Mouse (Mus musculus): Measurements from ENCODE around the gene Osbpl11. TPM values are rescaled to one million over a fixed set of nuclear protein-coding genes. Genes with fewer than 3 reads are reported as not detected.
"Not testable (repeated sequence)": the region's sequence is repeated elsewhere in the genome, so short reads cannot be mapped to it uniquely, and the experiment has no call there.

Gene Osbpl11
- total and polyA plus RNA-seq, 3 experiments = 8.9 to 18.4 (median 17.0) TPM

DNA sequence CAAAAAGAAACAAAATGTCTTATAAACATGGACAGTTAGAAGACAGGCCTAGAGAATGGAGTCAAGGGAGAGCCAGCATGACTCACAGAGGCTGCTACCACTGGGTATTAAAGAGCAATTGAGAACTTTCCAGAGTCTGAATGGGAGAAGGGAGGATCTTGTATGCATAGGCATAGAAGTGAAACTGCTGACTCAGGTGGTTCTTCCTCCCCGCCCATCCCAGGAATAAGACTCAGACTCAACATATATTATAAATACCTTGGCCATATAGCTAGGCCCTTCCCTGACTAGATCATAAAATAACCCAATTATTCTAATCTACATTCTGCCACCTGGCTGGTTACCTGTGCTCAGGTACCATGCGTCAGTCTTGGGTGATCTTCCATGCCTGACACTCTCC, 25.5 kb upstream of the Osbpl11 start:
- intact Hi-C loops (cut with DNase I) = loop anchor here (5.0 kb wide), 2 partner anchors 137 to 347 kb away; partner anchors contain the start of gene Smbd1
- no peaks in the 10 kb centered on the region for H3K27me3 ChIP-seq (ENCODE audit: control insufficient read depth, insufficient read depth, low read length)
- 86% methylated on average over 2 of the region's 2 CpGs for WGBS

DNA sequence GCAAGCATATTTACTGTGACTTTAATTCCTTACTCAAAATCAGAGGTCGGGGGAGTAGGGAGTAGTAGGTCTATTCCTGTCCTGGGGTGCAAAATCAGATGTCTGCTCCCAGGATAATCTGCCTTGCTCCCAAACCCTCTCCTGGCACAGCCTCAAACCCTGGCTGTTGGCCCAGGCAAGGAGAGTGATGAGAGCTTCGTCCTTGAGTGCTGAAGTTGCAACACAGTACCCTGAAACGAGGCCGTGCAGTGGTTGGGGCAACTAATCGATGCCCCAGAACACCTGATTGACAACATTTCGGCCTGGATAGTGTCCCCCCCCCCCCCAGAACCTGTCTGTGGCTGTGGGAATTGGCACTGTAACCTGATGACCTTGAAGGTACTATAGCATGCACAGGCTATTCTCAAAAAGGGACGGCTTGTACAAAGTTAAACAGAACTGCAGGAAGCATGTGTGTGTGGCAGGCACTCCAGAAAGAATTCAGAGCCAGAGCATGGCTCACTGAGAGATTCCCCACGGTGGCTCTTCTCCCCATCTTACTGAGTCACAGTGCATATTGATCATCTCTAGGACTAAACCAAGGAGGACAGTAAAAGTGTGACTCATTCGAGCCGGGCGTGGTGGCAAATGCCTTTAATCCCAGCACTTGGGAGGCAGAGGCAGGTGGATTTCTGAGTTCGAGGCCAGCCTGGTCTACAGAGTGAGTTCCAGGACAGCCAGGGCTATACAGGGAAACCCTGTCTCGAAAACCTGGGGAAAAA, 21.4 kb upstream of the Osbpl11 start:
- H3K27ac ChIP-seq = no peak overlapping the region
- no peak overlapping the region for H3K4me3 ChIP-seq
- WGBS = 53% methylated on average over 13 of the region's 13 CpGs
- TF ChIP-seq EP300 (IDR thresholded peaks at IDR 0.05; ENCODE audit: insufficient read depth, low read depth, low read length) (no peak), CTCF (IDR thresholded peaks at IDR 0.05) (no peak), POLR2A (IDR thresholded peaks at IDR 0.05; ENCODE audit: insufficient read depth, low read depth, low read length) (no peak)
- peak; percentile 63 to 69 for DNase-seq
- intact Hi-C loops (cut with DNase I) = no loop called here
- no peaks in the 10 kb centered on the region for H3K27me3 ChIP-seq (ENCODE audit: control insufficient read depth, insufficient read depth, low read length)
- H3K9ac ChIP-seq (ENCODE audit: low read depth, low read length) = no peak overlapping the region
- no peaks in the 10 kb centered on the region for H3K79me2 ChIP-seq (replicated peaks; ENCODE audit: control insufficient read depth, insufficient read depth, low read length)
- no peaks in the 10 kb centered on the region for H3K36me3 ChIP-seq (ENCODE audit: control insufficient read depth, insufficient read depth, low read length)
- no peaks in the 10 kb centered on the region for H3K4me1 ChIP-seq (ENCODE audit: control insufficient read depth, insufficient read depth, low read length)

More for the DNA sequence above, 25.5 kb upstream of the Osbpl11 start:
- Histone ChIP-seq H3K27ac (no peak overlapping the region), H3K36me3 (ENCODE audit: control insufficient read depth, insufficient read depth, low read length) (no peaks in the 10 kb centered on the region), H3K79me2 (replicated peaks; ENCODE audit: control insufficient read depth, insufficient read depth, low read length) (no peaks in the 10 kb centered on the region), H3K4me1 (ENCODE audit: control insufficient read depth, insufficient read depth, low read length) (no peaks in the 10 kb centered on the region), H3K4me3 (no peak overlapping the region), H3K9ac (ENCODE audit: low read depth, low read length) (no peak overlapping the region)
- no peak for DNase-seq
- no peak for TF ChIP-seq POLR2A (IDR thresholded peaks at IDR 0.05; ENCODE audit: insufficient read depth, low read depth, low read length)
- no peak for TF ChIP-seq CTCF (IDR thresholded peaks at IDR 0.05)
- TF ChIP-seq EP300 (IDR thresholded peaks at IDR 0.05; ENCODE audit: insufficient read depth, low read depth, low read length) = no peak

DNA sequence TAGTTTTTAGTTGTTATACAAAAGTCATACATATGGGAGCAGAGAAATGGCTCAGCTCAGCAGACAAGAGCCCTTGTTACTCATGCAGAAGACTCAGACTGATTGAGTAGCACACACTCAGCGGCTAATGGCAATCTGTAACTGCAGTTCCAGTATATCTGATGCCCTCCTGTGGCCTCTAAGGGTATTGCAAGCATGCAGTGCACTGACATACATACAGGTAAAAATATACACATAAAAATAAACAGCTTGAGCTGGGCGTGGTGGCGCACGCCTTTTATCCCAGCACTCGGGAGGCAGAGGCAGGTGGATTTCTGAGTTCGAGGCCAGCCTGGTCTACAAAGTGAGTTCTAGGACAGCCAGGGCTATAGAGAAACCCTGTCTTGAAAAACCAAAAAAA, 18.6 kb upstream of the Osbpl11 start:
- H3K4me1 ChIP-seq (ENCODE audit: control insufficient read depth, insufficient read depth, low read length); H3K4me3 ChIP-seq; intact Hi-C loops (cut with DNase I); H3K9ac ChIP-seq (ENCODE audit: low read depth, low read length); H3K27ac ChIP-seq; H3K79me2 ChIP-seq (replicated peaks; ENCODE audit: control insufficient read depth, insufficient read depth, low read length); H3K27me3 ChIP-seq (ENCODE audit: control insufficient read depth, insufficient read depth, low read length); H3K36me3 ChIP-seq (ENCODE audit: control insufficient read depth, insufficient read depth, low read length): not testable (repeated sequence)
- TF ChIP-seq CTCF (IDR thresholded peaks at IDR 0.05) = peak; percentile 70
- peak in 1 of 2 experiments; percentile 35 for DNase-seq
- 63% methylated on average over 6 of the region's 6 CpGs for WGBS

DNA sequence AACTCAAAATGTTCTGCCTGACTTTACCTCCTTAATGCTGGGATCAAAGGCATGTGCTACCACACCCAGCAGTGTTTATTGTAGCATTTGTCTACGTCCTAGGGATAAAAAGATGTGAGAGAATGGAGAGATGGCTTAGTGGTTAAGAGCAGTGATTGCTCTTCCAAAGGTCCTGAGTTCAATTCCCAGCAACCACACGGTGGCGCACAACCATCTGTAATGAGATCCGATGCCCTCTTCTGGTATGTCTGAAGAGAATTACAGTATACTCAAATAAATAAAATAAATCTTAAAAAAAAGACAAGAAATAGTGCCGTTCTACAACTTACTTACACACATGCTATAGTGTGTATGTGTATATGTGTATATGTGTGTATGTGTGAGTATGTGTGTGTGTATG, 17.3 kb upstream of the Osbpl11 start:
- Histone ChIP-seq H3K27ac (no peak overlapping the region), H3K4me3 (no peak overlapping the region), H3K4me1 (ENCODE audit: control insufficient read depth, insufficient read depth, low read length) (no peaks in the 10 kb centered on the region), H3K36me3 (ENCODE audit: control insufficient read depth, insufficient read depth, low read length) (no peaks in the 10 kb centered on the region), H3K79me2 (replicated peaks; ENCODE audit: control insufficient read depth, insufficient read depth, low read length) (no peaks in the 10 kb centered on the region), H3K27me3 (ENCODE audit: control insufficient read depth, insufficient read depth, low read length) (no peaks in the 10 kb centered on the region), H3K9ac (ENCODE audit: low read depth, low read length) (no peak overlapping the region)
- intact Hi-C loops (cut with DNase I) = no loop called here
- DNase-seq = no peak
- TF ChIP-seq CTCF (IDR thresholded peaks at IDR 0.05) = peak; percentile 55
- no peak for TF ChIP-seq EP300 (IDR thresholded peaks at IDR 0.05; ENCODE audit: insufficient read depth, low read depth, low read length)
- 36% methylated on average over 5 of the region's 5 CpGs for WGBS

DNA sequence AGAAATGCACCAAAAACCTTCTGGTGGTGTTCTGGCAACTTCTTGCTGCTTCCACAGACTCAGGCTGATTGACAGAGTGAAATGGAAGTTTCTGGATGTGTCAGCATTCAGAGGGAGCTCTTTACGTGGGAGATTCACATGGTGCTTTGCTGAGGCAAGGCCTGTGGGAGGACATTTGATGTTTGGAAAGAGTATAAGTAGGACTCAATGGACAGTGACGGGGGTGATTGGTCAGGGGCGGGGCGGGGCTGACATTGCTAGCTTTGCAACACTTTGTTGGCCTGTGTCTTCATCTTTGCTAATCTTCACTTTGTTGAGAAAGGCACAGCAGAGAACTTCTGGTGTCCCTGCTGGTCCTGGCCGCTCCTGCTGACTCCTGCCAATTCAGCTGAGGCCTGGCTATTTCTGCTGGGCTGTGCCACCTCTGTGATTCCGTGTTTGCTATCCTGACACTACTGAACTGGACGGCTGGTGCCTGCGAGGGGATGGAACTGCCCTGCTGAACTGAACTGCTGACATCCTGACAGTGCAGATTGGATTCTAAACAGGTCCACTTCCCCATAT, 15.3 kb upstream of the Osbpl11 start:
- no peaks in the 10 kb centered on the region for H3K79me2 ChIP-seq (replicated peaks; ENCODE audit: control insufficient read depth, insufficient read depth, low read length)
- H3K27ac ChIP-seq = no peak overlapping the region
- 75% methylated on average over 8 of the region's 8 CpGs for WGBS
- H3K36me3 ChIP-seq (ENCODE audit: control insufficient read depth, insufficient read depth, low read length) = no peaks in the 10 kb centered on the region
- no peaks in the 10 kb centered on the region for H3K4me1 ChIP-seq (ENCODE audit: control insufficient read depth, insufficient read depth, low read length)
- no peak for DNase-seq
- no peak overlapping the region for H3K9ac ChIP-seq (ENCODE audit: low read depth, low read length)
- intact Hi-C loops (cut with DNase I) = no loop called here
- H3K27me3 ChIP-seq (ENCODE audit: control insufficient read depth, insufficient read depth, low read length) = no peaks in the 10 kb centered on the region
- TF ChIP-seq EP300 (IDR thresholded peaks at IDR 0.05; ENCODE audit: insufficient read depth, low read depth, low read length) (no peak), CTCF (IDR thresholded peaks at IDR 0.05) (no peak), POLR2A (IDR thresholded peaks at IDR 0.05; ENCODE audit: insufficient read depth, low read depth, low read length) (no peak)
- H3K4me3 ChIP-seq = no peak overlapping the region

DNA sequence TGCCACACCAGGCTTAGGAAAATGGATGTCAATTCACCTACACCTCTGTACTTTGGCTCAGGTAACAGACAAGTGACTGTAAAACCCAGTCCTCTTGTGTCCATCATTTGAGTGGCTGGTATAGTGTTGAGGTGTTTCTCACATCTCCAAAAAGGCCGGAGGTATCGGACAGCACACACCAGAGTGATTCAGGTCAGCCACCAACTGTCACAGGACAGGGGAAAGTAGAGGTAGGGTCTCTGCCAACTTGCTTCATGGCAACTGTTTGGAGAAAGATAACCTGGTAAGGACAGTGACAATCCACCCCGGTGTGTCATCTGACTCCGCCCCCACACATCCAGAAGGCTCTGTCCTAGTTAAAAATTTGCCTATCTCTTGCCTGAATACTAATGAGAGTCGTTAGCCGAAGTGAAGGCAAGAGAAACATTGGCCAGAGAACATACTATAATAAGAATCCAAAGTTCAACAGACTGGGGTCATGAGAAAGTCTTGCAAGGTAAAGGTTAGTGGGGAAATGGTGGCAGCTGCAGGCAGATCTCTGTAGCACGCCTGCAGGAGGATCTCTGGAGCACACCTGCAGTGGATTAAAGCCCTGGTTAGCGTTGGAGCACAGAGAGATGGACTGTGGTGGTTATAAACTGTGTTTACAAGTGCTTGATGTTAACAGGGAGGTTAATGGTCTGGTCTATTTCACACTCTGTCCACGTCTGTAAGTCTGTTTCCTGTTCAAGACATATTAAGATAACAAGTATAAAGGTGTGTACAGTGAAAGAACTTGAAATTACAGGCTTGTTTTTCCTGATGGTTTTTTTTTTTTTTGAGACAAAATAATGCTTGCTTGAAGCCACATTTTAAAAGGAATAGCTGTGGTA, 13.9 kb upstream of the Osbpl11 start:
- no peaks in the 10 kb centered on the region for H3K27me3 ChIP-seq (ENCODE audit: control insufficient read depth, insufficient read depth, low read length)
- no peak overlapping the region for H3K9ac ChIP-seq (ENCODE audit: low read depth, low read length)
- intact Hi-C loops (cut with DNase I) = no loop called here
- TF ChIP-seq POLR2A (IDR thresholded peaks at IDR 0.05; ENCODE audit: insufficient read depth, low read depth, low read length) = no peak
- no peak for TF ChIP-seq CTCF (IDR thresholded peaks at IDR 0.05)
- TF ChIP-seq EP300 (IDR thresholded peaks at IDR 0.05; ENCODE audit: insufficient read depth, low read depth, low read length) = no peak
- DNase-seq = no peak
- WGBS = 68% methylated on average over 9 of the region's 9 CpGs
- H3K4me3 ChIP-seq = no peak overlapping the region
- H3K36me3 ChIP-seq (ENCODE audit: control insufficient read depth, insufficient read depth, low read length) = no peaks in the 10 kb centered on the region
- no peaks in the 10 kb centered on the region for H3K4me1 ChIP-seq (ENCODE audit: control insufficient read depth, insufficient read depth, low read length)
- no peaks in the 10 kb centered on the region for H3K79me2 ChIP-seq (replicated peaks; ENCODE audit: control insufficient read depth, insufficient read depth, low read length)
- H3K27ac ChIP-seq = no peak overlapping the region

All from heart, adult 2 months (tissue).